Mouse (Mus musculus): ENCODE results near the gene Map3k6. TPM values are rescaled to one million over a fixed set of nuclear protein-coding genes. Genes with fewer than 3 reads are reported as not detected.

Map3k6 gene
- polyA plus RNA-seq, 1 experiment, result 1.2 TPM

- peaks cover 65% of the 10 kb centered on the region for H3K4me1 ChIP-seq (ENCODE audit: control insufficient read depth)
- no peak overlapping the region for H3K4me3 ChIP-seq (replicated peaks)
- no peaks in the 10 kb centered on the region for H3K36me3 ChIP-seq (ENCODE audit: control insufficient read depth)
- no peaks in the 10 kb centered on the region for H3K27me3 ChIP-seq (ENCODE audit: control insufficient read depth)
- TF ChIP-seq TAL1 (IDR thresholded peaks at IDR 0.05; ENCODE audit: low read length) (no peak), GATA1 (IDR thresholded peaks at IDR 0.05; ENCODE audit: low read length) (no peak)
- no peaks in the 10 kb centered on the region for H3K9me3 ChIP-seq (ENCODE audit: control insufficient read depth, low read length)
These were observed 40.9 kb downstream of the Map3k6 start for GRCm38 (mm10) chr4:133281513-133281912.

- H3K9me3 ChIP-seq (ENCODE audit: control insufficient read depth, low read length), result no peaks in the 10 kb centered on the region
- no peaks in the 10 kb centered on the region for H3K27me3 ChIP-seq (ENCODE audit: control insufficient read depth)
- TF ChIP-seq GATA1 (IDR thresholded peaks at IDR 0.05; ENCODE audit: low read length) (no peak), TAL1 (IDR thresholded peaks at IDR 0.05; ENCODE audit: low read length) (no peak)
- H3K4me3 ChIP-seq (replicated peaks), result no peak overlapping the region
- H3K36me3 ChIP-seq (ENCODE audit: control insufficient read depth), result no peaks in the 10 kb centered on the region
- H3K4me1 ChIP-seq (ENCODE audit: control insufficient read depth), result peaks cover 65% of the 10 kb centered on the region
These were observed 41.4 kb downstream of the Map3k6 start for GRCm38 (mm10) chr4:133281951-133282481.

GRCm38 (mm10) chr4:133282656-133283055 lies 42.0 kb downstream of the Map3k6 start:
- peaks cover 71% of the 10 kb centered on the region for H3K4me1 ChIP-seq (ENCODE audit: control insufficient read depth)
- no peaks in the 10 kb centered on the region for H3K36me3 ChIP-seq (ENCODE audit: control insufficient read depth)
- H3K4me3 ChIP-seq (replicated peaks), result no peak overlapping the region
- TF ChIP-seq TAL1 (IDR thresholded peaks at IDR 0.05; ENCODE audit: low read length) (no peak), GATA1 (IDR thresholded peaks at IDR 0.05; ENCODE audit: low read length) (no peak)
- H3K9me3 ChIP-seq (ENCODE audit: control insufficient read depth, low read length), result no peaks in the 10 kb centered on the region
- no peaks in the 10 kb centered on the region for H3K27me3 ChIP-seq (ENCODE audit: control insufficient read depth)

- Histone ChIP-seq H3K27me3 (ENCODE audit: control insufficient read depth) (no peaks in the 10 kb centered on the region), H3K9me3 (ENCODE audit: control insufficient read depth, low read length) (no peaks in the 10 kb centered on the region), H3K4me1 (ENCODE audit: control insufficient read depth) (peaks cover 81% of the 10 kb centered on the region), H3K36me3 (ENCODE audit: control insufficient read depth) (peaks cover 2% of the 10 kb centered on the region; the same call in 1 of the 2 replicates), H3K4me3 (replicated peaks) (peak overlapping the region; percentile 45)
- TF ChIP-seq GATA1 (IDR thresholded peaks at IDR 0.05; ENCODE audit: low read length) (no peak), TAL1 (IDR thresholded peaks at IDR 0.05; ENCODE audit: low read length) (no peak)
These were observed 44.7 kb downstream of the Map3k6 start for GRCm38 (mm10) chr4:133285299-133285698.

GRCm38 (mm10) chr4:133285950-133286349 lies 45.3 kb downstream of the Map3k6 start:
- Histone ChIP-seq H3K36me3 (ENCODE audit: control insufficient read depth) (peaks cover 2% of the 10 kb centered on the region), H3K4me3 (replicated peaks) (peak overlapping the region; percentile 45), H3K4me1 (ENCODE audit: control insufficient read depth) (peaks cover 87% of the 10 kb centered on the region), H3K9me3 (ENCODE audit: control insufficient read depth, low read length) (no peaks in the 10 kb centered on the region), H3K27me3 (ENCODE audit: control insufficient read depth) (no peaks in the 10 kb centered on the region)
- TF ChIP-seq TAL1 (IDR thresholded peaks at IDR 0.05; ENCODE audit: low read length) (peak; percentile 90), GATA1 (IDR thresholded peaks at IDR 0.05; ENCODE audit: low read length) (peak; percentile 98)

- Histone ChIP-seq H3K4me1 (ENCODE audit: control insufficient read depth) (peaks cover 92% of the 10 kb centered on the region), H3K4me3 (replicated peaks) (peak overlapping the region; percentile 45), H3K27me3 (ENCODE audit: control insufficient read depth) (no peaks in the 10 kb centered on the region), H3K9me3 (ENCODE audit: control insufficient read depth, low read length) (no peaks in the 10 kb centered on the region), H3K36me3 (ENCODE audit: control insufficient read depth) (peaks cover 2% of the 10 kb centered on the region)
- TF ChIP-seq GATA1 (IDR thresholded peaks at IDR 0.05; ENCODE audit: low read length), result no peak
- TF ChIP-seq TAL1 (IDR thresholded peaks at IDR 0.05; ENCODE audit: low read length), result no peak
These were observed 46.0 kb downstream of the Map3k6 start for GRCm38 (mm10) chr4:133286476-133287077.

GRCm38 (mm10) chr4:133291255-133291654 lies 50.6 kb downstream of the Map3k6 start:
- Histone ChIP-seq H3K27me3 (ENCODE audit: control insufficient read depth) (no peaks in the 10 kb centered on the region), H3K4me1 (ENCODE audit: control insufficient read depth) (peaks cover 68% of the 10 kb centered on the region), H3K4me3 (replicated peaks) (peak overlapping the region; percentile 20), H3K36me3 (ENCODE audit: control insufficient read depth) (peaks cover 46% of the 10 kb centered on the region), H3K9me3 (ENCODE audit: control insufficient read depth, low read length) (no peaks in the 10 kb centered on the region)
- TF ChIP-seq GATA1 (IDR thresholded peaks at IDR 0.05; ENCODE audit: low read length) (no peak), TAL1 (IDR thresholded peaks at IDR 0.05; ENCODE audit: low read length) (no peak)

GRCm38 (mm10) chr4:133292405-133292804 lies 51.8 kb downstream of the Map3k6 start:
- Histone ChIP-seq H3K9me3 (ENCODE audit: control insufficient read depth, low read length) (no peaks in the 10 kb centered on the region), H3K4me1 (ENCODE audit: control insufficient read depth) (peaks cover 58% of the 10 kb centered on the region), H3K4me3 (replicated peaks) (no peak overlapping the region), H3K27me3 (ENCODE audit: control insufficient read depth) (no peaks in the 10 kb centered on the region), H3K36me3 (ENCODE audit: control insufficient read depth) (peaks cover 57% of the 10 kb centered on the region)
- no peak for TF ChIP-seq TAL1 (IDR thresholded peaks at IDR 0.05; ENCODE audit: low read length)
- TF ChIP-seq GATA1 (IDR thresholded peaks at IDR 0.05; ENCODE audit: low read length), result no peak

- H3K4me3 ChIP-seq (replicated peaks), result no peak overlapping the region
- H3K9me3 ChIP-seq (ENCODE audit: control insufficient read depth, low read length), result no peaks in the 10 kb centered on the region
- H3K27me3 ChIP-seq (ENCODE audit: control insufficient read depth), result no peaks in the 10 kb centered on the region
- H3K36me3 ChIP-seq (ENCODE audit: control insufficient read depth), result peaks cover 63% of the 10 kb centered on the region
- H3K4me1 ChIP-seq (ENCODE audit: control insufficient read depth), result peaks cover 52% of the 10 kb centered on the region
- TF ChIP-seq TAL1 (IDR thresholded peaks at IDR 0.05; ENCODE audit: low read length) (no peak), GATA1 (IDR thresholded peaks at IDR 0.05; ENCODE audit: low read length) (no peak)
These were observed 52.6 kb downstream of the Map3k6 start for GRCm38 (mm10) chr4:133292901-133293843.

All from erythroblast, embryonic 14.5 days (primary cell).